Mouse (Mus musculus) limb, embryonic 10.5 days (tissue): Measurements from ENCODE around the gene Rgs9. TPM values are rescaled to one million over a fixed set of nuclear protein-coding genes. Genes with fewer than 3 reads are reported as not detected.
"Not testable (repeated sequence)": the region's sequence is repeated elsewhere in the genome, so short reads cannot be mapped to it uniquely, and the experiment has no call there.

Source experiments
- DNase-seq: peaks from one replicate; pipeline ENCODE4 v3.0.0-alpha.2; 2017; ENCODE audit warnings: low spot score
- H3K27ac ChIP-seq: fragments of 300-500 bp; sonication (generic); 2 replicates; pipeline ENCODE4 v1.5.1; 2016; ENCODE audit warnings: mild to moderate bottlenecking
- H3K27me3 ChIP-seq: fragments of 300-500 bp; sonication (generic); 2 replicates; pipeline ENCODE4 v1.6.1; 2016; ENCODE audit warnings: low read depth, mild to moderate bottlenecking; ENCODE audit not compliant: poor library complexity, severe bottlenecking
- H3K36me3 ChIP-seq: fragments of 300-500 bp; sonication (generic); 2 replicates; pipeline ENCODE4 v1.6.1; 2016; ENCODE audit warnings: mild to moderate bottlenecking, moderate library complexity
- H3K4me1 ChIP-seq: fragments of 300-500 bp; sonication (generic); 2 replicates; pipeline ENCODE4 v1.6.1; 2016
- H3K4me3 ChIP-seq: fragments of 300-500 bp; sonication (generic); 2 replicates; pipeline ENCODE4 v1.5.1; 2016; ENCODE audit warnings: mild to moderate bottlenecking, moderate library complexity
- H3K9me3 ChIP-seq: fragments of 300-500 bp; sonication (generic); replicated peaks from 2 replicates; pipeline ENCODE4 v1.6.1; 2016; ENCODE audit warnings: mild to moderate bottlenecking
- WGBS: fragments of 180-500 bp; shearing (Covaris S2); methylation state at CpG from one replicate; pipeline ENCODE4 v1.1.7; 2016; 5-methylcytosine and 5-hydroxymethylcytosine counted together
- polyA plus RNA-seq: library from polyadenylated mRNA; unstranded; fragments of >200 nt; fragmentation: Nextera tagmentation; extraction: Ambion mirVana; gene quantifications from 2 replicates; pipeline ENCODE4 v1.2.1, GENCODE M21; 2016

The Rgs9 gene
- 2.1 and 4.2 TPM in 2 replicates for polyA plus RNA-seq

DNA sequence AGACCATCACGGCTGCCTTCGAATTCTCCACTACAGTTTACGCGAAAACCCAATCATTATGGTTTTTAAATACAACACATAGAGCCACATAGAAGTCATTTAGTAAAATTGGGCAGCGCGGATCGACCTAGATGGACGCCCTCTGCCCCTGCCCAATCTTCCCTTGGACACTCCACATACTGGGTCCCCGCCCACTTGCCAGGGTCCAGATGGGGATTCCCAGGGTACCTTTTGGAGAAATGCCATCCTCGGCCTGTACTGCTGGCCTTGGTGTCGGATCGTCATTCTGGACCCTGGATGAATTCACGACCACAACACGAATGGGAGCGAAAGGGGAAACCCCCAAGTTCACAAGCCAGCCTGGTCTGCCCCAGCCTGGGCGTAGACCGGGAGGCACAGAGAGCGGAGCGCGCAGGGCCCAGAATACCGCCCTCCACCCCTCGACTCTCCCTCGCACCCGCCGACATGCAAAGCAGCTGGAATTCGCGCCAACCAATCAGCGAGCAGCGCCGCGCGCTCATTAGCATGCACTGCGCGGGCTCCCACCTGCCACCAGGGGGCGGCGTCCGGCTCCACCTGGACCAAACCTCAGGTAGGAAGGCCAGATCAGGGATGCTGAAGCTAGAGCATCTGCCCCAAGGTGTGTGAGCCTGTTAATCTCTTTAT, at the start of gene Rgs9:
Gene Rgs9 (minus strand): TSS at position 420 of the 666 bp plus-strand sequence.
- no peaks in the 10 kb centered on the region for H3K36me3 ChIP-seq
- H3K9me3 ChIP-seq, result no peaks in the 10 kb centered on the region
- H3K4me3 ChIP-seq, result peak within 1 kb of the TSS; percentile 60
- peaks cover 14% of the 10 kb centered on the region for H3K4me1 ChIP-seq
- WGBS, result 5% methylated on average over 37 of the region's 37 CpGs
- peak within 1 kb of the TSS; percentile 76 for H3K27ac ChIP-seq
- peak; percentile 95 for DNase-seq
- peaks cover 27% of the 10 kb centered on the region for H3K27me3 ChIP-seq

DNA sequence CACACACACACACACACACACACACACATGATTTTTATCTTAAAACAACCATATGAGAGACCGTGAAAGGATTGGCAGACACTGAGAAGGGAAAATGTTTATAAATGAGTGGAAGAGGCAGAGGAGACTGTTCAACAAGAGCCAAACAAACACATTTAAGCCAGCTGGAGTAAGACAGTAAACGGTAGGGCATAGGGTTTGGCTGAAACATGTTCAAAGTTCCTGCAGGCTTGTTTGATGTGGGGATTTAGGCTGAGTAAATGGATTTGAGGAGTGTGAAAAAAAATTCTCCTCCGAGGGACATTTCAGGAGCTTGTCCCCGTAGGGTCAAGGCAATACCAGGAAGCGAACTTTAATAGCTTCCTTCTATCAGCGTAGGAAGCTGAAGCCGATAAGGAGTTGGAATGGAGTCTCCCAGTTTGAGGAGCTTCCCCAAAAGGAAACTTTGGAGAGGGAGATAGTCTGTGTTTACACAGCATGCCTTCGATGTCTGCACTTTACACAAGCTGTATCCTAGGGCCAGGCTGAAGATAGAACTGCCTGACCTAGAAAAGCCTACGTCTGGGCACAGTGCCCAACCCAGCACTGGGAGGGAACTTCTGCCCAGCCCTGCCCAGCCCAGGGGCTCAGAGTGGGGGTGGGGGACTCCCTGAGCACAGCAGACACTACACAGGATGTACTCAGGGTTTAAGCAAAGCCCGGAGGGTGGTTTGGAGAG, 49.5 kb upstream of the Rgs9 start:
- Histone ChIP-seq H3K4me1 (peaks cover 19% of the 10 kb centered on the region), H3K27ac (no peak overlapping the region)
- 73% methylated on average over 10 of the region's 10 CpGs for WGBS

DNA sequence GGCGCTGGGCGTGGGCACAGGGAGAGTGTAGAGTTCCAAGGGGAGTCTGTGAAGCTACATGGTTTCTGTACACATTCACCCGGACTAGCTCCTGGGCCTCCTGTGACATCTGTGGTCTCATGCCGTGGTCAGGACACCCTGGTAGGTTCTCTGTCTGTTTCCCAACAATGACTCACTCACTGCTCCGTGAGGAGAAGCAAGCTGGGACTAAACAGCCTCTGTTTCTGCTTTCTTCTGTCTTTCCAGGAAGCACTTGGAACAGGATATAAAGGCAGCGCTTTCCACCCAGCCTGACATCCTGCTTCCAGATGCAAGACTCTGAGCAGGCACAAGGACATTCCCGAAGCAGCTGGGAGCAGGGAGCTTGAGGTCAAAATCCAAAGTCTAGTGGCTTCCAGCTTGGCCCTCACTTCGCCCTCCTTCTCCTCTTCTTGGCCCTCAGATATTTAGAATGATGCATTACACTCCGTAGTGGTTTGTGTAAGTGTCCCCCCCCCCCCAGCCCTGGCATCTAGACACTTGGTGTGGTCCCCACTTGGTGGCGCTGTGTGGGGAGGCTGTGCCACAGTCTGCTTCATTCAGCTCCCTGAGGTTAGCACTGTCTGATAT, 46.2 kb upstream of the Rgs9 start:
- no peaks in the 10 kb centered on the region for H3K27me3 ChIP-seq
- peaks cover 19% of the 10 kb centered on the region for H3K4me1 ChIP-seq
- H3K9me3 ChIP-seq, result no peaks in the 10 kb centered on the region
- 44% methylated on average over 10 of the region's 10 CpGs for WGBS
- no peak overlapping the region for H3K4me3 ChIP-seq
- H3K27ac ChIP-seq, result no peak overlapping the region
- no peaks in the 10 kb centered on the region for H3K36me3 ChIP-seq
- no peak for DNase-seq

More for the DNA sequence above, 49.5 kb upstream of the Rgs9 start:
- no peak for DNase-seq
- Histone ChIP-seq H3K36me3 (no peaks in the 10 kb centered on the region), H3K4me3 (no peak overlapping the region), H3K27me3 (no peaks in the 10 kb centered on the region), H3K9me3 (no peaks in the 10 kb centered on the region)

DNA sequence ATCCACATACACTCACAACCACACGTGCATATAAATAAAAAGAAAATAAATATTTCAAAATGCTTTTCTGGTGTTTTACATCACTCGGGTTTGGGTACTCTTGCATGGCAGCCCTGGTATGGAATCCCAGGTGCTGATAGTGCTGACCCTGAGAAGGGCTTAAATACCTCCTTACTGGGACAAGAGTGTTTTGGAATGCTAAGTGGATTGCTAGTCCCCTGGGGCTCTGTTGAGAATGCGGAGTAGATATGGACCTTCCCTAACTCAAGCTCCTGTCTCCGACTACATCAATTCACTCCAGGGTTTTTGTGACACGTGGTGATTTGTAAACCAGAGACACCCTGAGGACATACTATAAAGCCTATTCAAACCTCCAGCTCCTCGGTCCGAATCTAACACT, 45.6 kb upstream of the Rgs9 start:
- Histone ChIP-seq H3K27me3 (no peaks in the 10 kb centered on the region), H3K36me3 (no peaks in the 10 kb centered on the region), H3K4me1 (peaks cover 19% of the 10 kb centered on the region), H3K27ac (no peak overlapping the region), H3K4me3 (no peak overlapping the region), H3K9me3 (no peaks in the 10 kb centered on the region)
- DNase-seq, result no peak
- WGBS, result 49% methylated on average over 7 of the region's 7 CpGs

DNA sequence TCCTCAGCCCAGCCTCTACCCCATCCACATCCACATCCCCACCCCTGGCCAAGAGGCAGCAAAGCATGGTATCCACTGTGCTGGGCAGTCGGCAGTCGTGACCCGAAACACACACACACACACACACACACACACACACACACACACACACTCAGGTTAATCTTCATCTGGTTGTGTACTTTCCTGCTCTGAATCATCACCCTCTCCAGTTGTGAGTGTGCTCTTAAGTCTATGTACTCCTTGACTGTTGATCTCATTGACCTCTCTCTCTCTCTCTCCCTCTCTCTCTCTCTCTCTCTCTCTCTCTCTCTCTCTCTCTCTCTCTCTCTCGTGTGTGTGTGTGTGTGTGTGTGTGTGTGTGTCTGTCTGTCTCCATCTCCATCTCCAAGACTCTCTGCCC, 44.7 kb upstream of the Rgs9 start:
- not testable (repeated sequence) for H3K27ac ChIP-seq, DNase-seq, H3K36me3 ChIP-seq, H3K27me3 ChIP-seq, H3K9me3 ChIP-seq, H3K4me3 ChIP-seq
- H3K4me1 ChIP-seq, result peaks cover 17% of the 10 kb centered on the region
- 83% methylated on average over 4 of the region's 4 CpGs for WGBS

DNA sequence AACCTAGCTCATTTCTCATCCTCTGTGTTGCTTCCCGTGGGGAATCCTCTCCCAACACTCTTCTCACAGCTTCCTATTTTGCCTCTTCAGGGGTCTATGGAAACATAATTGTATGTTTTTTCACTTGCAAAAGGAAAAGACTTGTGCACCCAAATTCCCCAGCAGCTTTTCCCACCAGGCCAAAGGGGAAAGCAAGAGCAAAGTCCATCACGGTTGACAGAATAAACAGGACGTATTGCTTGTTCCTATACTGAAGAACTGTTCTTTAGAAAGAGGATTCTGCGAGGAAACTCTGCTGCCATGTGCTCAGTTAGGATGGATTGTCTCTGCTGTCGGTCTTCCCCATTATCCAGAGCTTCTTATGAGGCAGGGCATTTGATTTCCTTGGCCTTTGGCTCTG, 42.6 kb upstream of the Rgs9 start:
- Histone ChIP-seq H3K27me3 (no peaks in the 10 kb centered on the region), H3K9me3 (no peaks in the 10 kb centered on the region), H3K36me3 (no peaks in the 10 kb centered on the region), H3K27ac (no peak overlapping the region), H3K4me3 (no peak overlapping the region), H3K4me1 (peaks cover 8% of the 10 kb centered on the region)
- DNase-seq, result no peak
- WGBS, result 89% methylated on average over 5 of the region's 5 CpGs

DNA sequence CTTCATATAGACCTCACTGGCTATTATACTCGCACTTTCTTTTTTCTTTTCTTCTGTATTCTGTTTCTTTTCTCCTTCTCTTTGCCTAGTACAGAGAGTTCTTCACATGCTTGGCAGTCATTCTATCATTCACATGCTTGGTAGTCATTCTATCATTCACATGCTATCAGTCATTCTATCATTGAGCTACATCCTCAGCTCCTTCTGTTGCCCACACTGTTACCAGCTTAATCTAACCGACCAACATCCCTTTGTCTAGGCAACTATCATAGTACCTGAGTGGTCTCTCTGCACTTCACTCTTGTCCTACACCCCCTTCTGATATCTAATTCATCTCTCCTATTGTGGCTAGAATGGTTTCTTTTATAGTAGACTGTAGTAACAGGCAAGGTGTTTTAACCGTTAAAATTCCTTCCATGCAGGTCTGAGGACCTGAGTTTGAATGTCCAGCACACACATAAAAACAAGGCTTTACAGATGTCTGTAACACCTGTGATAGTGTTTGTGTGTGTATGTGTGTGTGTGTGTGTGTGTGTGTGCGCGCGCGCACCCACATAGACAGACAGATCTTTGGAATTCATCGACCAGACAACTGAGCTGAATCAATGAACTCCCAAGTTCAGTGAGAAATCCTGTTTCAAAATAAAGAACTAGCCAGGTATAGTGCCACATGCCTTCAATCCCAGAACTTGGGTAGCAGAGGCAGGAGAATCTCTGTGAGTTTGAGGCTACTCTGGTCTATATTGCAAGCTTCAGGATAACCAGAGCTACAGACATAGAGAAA, 41.4 kb upstream of the Rgs9 start:
- 96% methylated on average over 8 of the region's 8 CpGs for WGBS
- H3K27ac ChIP-seq, result no peak overlapping the region
- no peaks in the 10 kb centered on the region for H3K9me3 ChIP-seq
- no peaks in the 10 kb centered on the region for H3K27me3 ChIP-seq
- no peaks in the 10 kb centered on the region for H3K36me3 ChIP-seq
- H3K4me1 ChIP-seq, result peaks cover 7% of the 10 kb centered on the region
- H3K4me3 ChIP-seq, result no peak overlapping the region
- DNase-seq, result no peak

DNA sequence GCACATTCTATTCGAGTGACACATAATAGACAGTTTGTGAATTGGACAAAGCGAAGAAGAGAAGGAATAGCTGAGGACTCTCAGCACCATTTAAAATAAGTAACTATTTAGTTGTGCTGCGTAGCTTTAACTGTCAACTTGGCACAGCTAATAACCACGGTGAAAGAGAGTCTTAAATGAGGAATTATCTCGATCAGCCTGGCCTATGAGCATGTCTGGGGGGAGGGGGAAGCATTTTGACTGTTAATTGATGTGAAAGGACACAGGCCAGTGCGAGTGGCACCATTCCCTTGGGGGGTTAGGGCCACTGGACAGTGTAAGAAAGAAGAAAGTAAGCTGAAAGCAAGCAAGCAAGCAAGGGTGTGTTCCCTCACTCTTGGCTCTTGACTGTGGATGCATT, 38.0 kb upstream of the Rgs9 start:
- H3K36me3 ChIP-seq, result no peaks in the 10 kb centered on the region
- peaks cover 11% of the 10 kb centered on the region for H3K4me1 ChIP-seq
- H3K4me3 ChIP-seq, result no peak overlapping the region
- WGBS, result 69% methylated on average over 6 of the region's 6 CpGs
- DNase-seq, result no peak
- no peaks in the 10 kb centered on the region for H3K9me3 ChIP-seq
- no peak overlapping the region for H3K27ac ChIP-seq
- H3K27me3 ChIP-seq, result no peaks in the 10 kb centered on the region

DNA sequence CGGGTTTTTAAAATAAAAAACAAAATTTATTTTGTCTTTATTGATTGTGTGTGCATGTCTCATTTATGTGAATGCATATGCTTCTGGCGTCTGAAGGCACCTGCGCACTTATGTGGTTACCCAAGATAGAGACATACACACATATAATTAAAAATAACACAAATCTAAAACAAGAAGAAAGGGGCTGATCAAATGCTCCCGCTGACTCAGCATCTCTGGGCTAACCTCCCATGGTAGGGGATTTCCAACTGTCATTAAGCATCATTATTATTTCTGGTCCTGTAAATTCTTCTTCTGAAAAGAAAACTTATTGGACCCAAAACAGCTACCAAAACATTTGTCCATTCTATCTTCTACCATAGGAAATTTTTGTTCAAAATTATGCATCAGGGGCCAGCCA, 36.8 kb upstream of the Rgs9 start:
- H3K27me3 ChIP-seq, result no peaks in the 10 kb centered on the region
- H3K4me1 ChIP-seq, result peaks cover 11% of the 10 kb centered on the region
- no peaks in the 10 kb centered on the region for H3K9me3 ChIP-seq
- DNase-seq, result no peak
- 93% methylated on average over 4 of the region's 4 CpGs for WGBS
- no peak overlapping the region for H3K27ac ChIP-seq
- H3K4me3 ChIP-seq, result no peak overlapping the region
- H3K36me3 ChIP-seq, result no peaks in the 10 kb centered on the region

DNA sequence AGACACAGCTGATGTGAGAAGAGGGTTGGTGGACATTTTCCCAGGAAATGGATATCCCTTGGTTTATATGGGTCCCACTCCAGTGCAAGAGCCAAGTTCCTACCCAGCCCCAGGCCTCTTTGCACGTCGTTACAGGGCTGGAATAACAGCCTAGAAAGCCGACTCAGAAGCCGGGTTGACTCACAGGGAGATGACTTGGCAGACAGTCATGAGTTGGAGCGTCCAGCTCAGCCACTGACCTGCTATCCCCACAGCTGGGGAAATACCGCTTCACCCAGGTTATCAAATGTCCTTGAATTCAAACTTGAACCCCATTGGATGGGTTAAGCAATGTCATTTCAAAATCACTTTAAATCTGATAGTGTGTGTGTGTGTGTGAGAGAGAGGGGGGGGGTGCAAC, 34.8 kb upstream of the Rgs9 start:
- Histone ChIP-seq H3K4me3 (no peak overlapping the region), H3K27me3 (no peaks in the 10 kb centered on the region), H3K4me1 (peaks cover 11% of the 10 kb centered on the region), H3K27ac (no peak overlapping the region), H3K36me3 (no peaks in the 10 kb centered on the region), H3K9me3 (no peaks in the 10 kb centered on the region)
- no peak for DNase-seq
- 72% methylated on average over 6 of the region's 6 CpGs for WGBS

DNA sequence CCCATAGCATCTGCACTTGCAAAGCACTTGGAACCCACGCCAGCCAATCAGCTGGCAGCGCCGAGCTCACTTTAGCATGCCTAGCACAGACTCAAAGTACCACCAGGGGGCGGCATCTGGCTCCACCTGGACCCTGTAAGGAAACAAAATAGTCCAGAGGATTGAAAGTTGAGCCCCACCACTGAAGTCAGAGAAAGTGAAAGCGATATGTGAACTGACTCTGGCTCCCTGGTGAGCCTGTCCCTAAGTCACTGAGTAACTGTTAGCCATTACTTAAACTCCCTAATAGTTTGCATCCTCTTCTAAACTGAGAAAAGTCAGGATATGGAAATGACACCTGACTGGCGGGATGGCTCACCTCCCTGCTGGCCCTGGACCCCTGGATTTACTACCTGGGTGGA, 33.5 kb upstream of the Rgs9 start:
- H3K27ac ChIP-seq, result peak overlapping the region; percentile 19; the same call in 1 of the 2 replicates
- no peaks in the 10 kb centered on the region for H3K27me3 ChIP-seq
- no peaks in the 10 kb centered on the region for H3K9me3 ChIP-seq
- peak overlapping the region; percentile 36 for H3K4me3 ChIP-seq
- peak; percentile 96 for DNase-seq
- 7% methylated on average over 6 of the region's 6 CpGs for WGBS
- H3K4me1 ChIP-seq, result peaks cover 13% of the 10 kb centered on the region
- no peaks in the 10 kb centered on the region for H3K36me3 ChIP-seq

DNA sequence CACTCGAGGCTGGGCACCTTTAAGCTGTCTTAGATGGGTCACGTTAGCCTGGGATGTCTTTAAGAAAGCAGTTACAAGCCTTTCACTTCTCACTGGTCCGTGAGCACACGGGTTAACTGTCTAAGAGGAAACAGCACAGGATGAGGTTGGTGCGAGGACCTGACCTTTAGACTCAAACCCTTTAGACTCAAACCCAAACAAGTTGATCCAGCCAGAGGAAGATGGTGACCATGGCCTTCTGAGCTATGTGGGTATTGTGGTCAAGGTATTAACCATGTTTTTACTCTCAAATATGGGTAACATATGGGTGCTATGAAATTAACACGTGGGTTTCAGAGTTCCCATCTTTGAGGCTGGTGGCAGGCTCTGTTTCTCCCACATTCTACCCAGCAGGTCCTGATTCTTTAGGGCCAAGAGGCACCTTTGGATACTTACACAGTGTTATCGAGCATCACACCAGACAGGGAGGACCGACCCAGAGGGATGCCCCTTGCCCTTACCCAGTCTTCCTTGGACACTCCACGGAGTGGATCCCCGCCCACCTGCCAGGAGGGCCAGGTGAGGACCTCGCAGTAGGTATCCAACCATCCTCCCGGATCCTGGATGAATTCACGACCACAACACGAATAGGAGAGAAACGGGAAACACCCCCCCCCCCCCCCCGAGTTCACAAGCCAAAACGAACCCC, 32.9 kb upstream of the Rgs9 start:
- 36% methylated on average over 17 of the region's 17 CpGs for WGBS
- H3K27ac ChIP-seq, result peak overlapping the region; percentile 19; the same call in 1 of the 2 replicates
- no peak for DNase-seq
- H3K9me3 ChIP-seq, result no peaks in the 10 kb centered on the region
- H3K36me3 ChIP-seq, result no peaks in the 10 kb centered on the region
- H3K27me3 ChIP-seq, result no peaks in the 10 kb centered on the region
- H3K4me3 ChIP-seq, result peak overlapping the region; percentile 36
- peaks cover 15% of the 10 kb centered on the region for H3K4me1 ChIP-seq
